Mouse (Mus musculus) testis, postnatal 14 days (tissue): ENCODE measurements at regions not wholly inside any gene's neighbourhood (a gene's known extent, or its start where the extent isn't known, plus 50 kb on each side); places are given as distances from the start of the nearest gene placed in this dataset.
"Not testable (repeated sequence)": the region's sequence is repeated elsewhere in the genome, so short reads cannot be mapped to it uniquely, and the experiment has no call there.

Source experiments
- DNase-seq: peaks from one replicate; pipeline ENCODE4 v3.0.0; 2021; ENCODE audit warnings: low spot score

GRCm38 (mm10) chr3:18295921-18296320 lies 347.7 kb downstream of the Cypt12 start:
- no peak for DNase-seq

- no peak for DNase-seq
These were observed 350.5 kb downstream of the Cypt12 start for GRCm38 (mm10) chr3:18298699-18299098.

GRCm38 (mm10) chr3:18299502-18299901 lies 351.3 kb downstream of the Cypt12 start:
- DNase-seq, result peak; percentile 7

- DNase-seq, result no peak
These were observed 371.2 kb downstream of the Cypt12 start for GRCm38 (mm10) chr3:18319433-18319832.

GRCm38 (mm10) chr3:18333182-18333581 lies 385.0 kb downstream of the Cypt12 start:
- DNase-seq, result no peak

GRCm38 (mm10) chr3:18339189-18339588 lies 391.0 kb downstream of the Cypt12 start:
- no peak for DNase-seq

GRCm38 (mm10) chr3:18341757-18342156 lies 393.5 kb downstream of the Cypt12 start:
- DNase-seq, result no peak

GRCm38 (mm10) chr3:18378014-18379005 lies 430.1 kb downstream of the Cypt12 start:
- no peak for DNase-seq

- no peak for DNase-seq
These were observed 473.8 kb downstream of the Cypt12 start for GRCm38 (mm10) chr3:18421886-18422575.

GRCm38 (mm10) chr3:18428908-18429307 lies 480.7 kb downstream of the Cypt12 start:
- DNase-seq, result no peak

- no peak for DNase-seq
These were observed 490.6 kb downstream of the Cypt12 start for GRCm38 (mm10) chr3:18438845-18439244.

GRCm38 (mm10) chr3:18452197-18452933 lies 504.2 kb downstream of the Cypt12 start:
- no peak for DNase-seq

GRCm38 (mm10) chr3:18453220-18453985 lies 505.2 kb downstream of the Cypt12 start:
- DNase-seq, result no peak

GRCm38 (mm10) chr3:18453986-18454291 lies 505.7 kb downstream of the Cypt12 start:
- DNase-seq, result no peak

GRCm38 (mm10) chr3:18454558-18455191 lies 506.5 kb downstream of the Cypt12 start:
- DNase-seq, result not testable (repeated sequence)

GRCm38 (mm10) chr3:18456033-18456690 lies 508.0 kb downstream of the Cypt12 start:
- no peak for DNase-seq

- DNase-seq, result no peak
These were observed 512.1 kb downstream of the Cypt12 start for GRCm38 (mm10) chr3:18460267-18460666.

- DNase-seq, result no peak
These were observed 523.6 kb downstream of the Cypt12 start for GRCm38 (mm10) chr3:18471846-18472245.

- no peak for DNase-seq
These were observed 531.3 kb downstream of the Cypt12 start for GRCm38 (mm10) chr3:18479557-18479956.

GRCm38 (mm10) chr3:18482006-18482405 lies 533.8 kb downstream of the Cypt12 start:
- DNase-seq, result no peak

- no peak for DNase-seq
These were observed 540.7 kb downstream of the Cypt12 start for GRCm38 (mm10) chr3:18488886-18489285.
